In the genomic region with DNA sequence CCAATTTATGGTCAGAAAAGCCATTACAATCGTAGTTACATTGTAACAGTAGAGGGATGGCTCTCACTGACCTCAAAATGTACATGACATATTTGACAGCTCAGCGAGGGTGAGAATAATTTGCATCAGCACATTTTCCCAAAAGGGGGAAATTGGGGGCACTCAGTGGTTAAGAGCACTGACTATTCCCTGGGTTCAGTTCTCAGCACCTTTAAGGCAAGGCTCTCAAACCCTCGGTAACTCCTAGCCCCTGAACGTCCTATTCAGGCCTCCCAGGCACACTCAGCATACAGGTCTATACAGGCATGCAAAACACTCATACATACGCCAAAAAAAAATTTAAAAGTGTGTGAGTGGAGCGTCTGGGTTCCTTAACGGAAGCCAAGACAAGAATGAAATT, we compare ENCODE assay signal across 9 mouse cellular contexts. TPM values are rescaled to one million over a fixed set of nuclear protein-coding genes. Genes with fewer than 3 reads are reported as not detected.
DNase-seq lines count a peak whose midpoint lies in the region; ATAC-seq and TF ChIP-seq lines count a peak whose summit lies in the region.
"Had no signal": no experiment of that assay in that cellular context is flagged by ENCODE, and none has a peak within 500 bp of the region (broad histone marks: within the 10 kb centered on the region; RNA-seq: fewer than 3 reads in every experiment).

No protein-coding gene starts in this region.

- TF ChIP-seq CTCF in heart, adult 2 months (IDR thresholded peaks at IDR 0.05), result no peak
- TF ChIP-seq CTCF in MEL (IDR thresholded peaks at IDR 0.05 in 2 of 3, conservative IDR thresholded peaks at IDR 0.05 in 1 of 3; ENCODE audit: control insufficient read depth in 1 of 3, insufficient read depth in 1 of 3, low read depth in 2 of 3, low read length in 3 of 3, poor library complexity in 1 of 3, severe bottlenecking in 1 of 3), result no peak

- H3K4me2 ChIP-seq in heart, embryonic 12.5 days, result peak overlapping the region; percentile 89
- H3K4me2 ChIP-seq in hindbrain, embryonic 13.5 days, result peak overlapping the region; percentile 69
- H3K4me2 ChIP-seq in midbrain, embryonic 11.5 days, result peak overlapping the region; percentile 65; the same call in 1 of the 2 replicates

- H3K27me3 ChIP-seq in heart, embryonic 12.5 days (replicated peaks), result no peaks in the 10 kb centered on the region
- H3K27me3 ChIP-seq in heart, adult 2 months (ENCODE audit: control insufficient read depth, insufficient read depth, low read length), result no peaks in the 10 kb centered on the region
- H3K27me3 ChIP-seq in MEL (ENCODE audit: control insufficient read depth in 1 of 2, insufficient read depth in 2 of 2, low read length in 2 of 2), result no peaks in the 10 kb centered on the region
- no peaks in the 10 kb centered on the region for H3K27me3 ChIP-seq in hindbrain, embryonic 13.5 days
- no peaks in the 10 kb centered on the region for H3K27me3 ChIP-seq in midbrain, embryonic 11.5 days (ENCODE audit: control insufficient read depth, insufficient read depth, low read length)

- ATAC-seq in heart, embryonic 12.5 days (ENCODE audit: insufficient number of reproducible peaks, low FRiP score), result no peak
- no peak for ATAC-seq in hindbrain, embryonic 13.5 days (ENCODE audit: low FRiP score)
- ATAC-seq in midbrain, embryonic 11.5 days (ENCODE audit: low FRiP score), result no peak

- H3K36me3 ChIP-seq in heart, embryonic 12.5 days, result 0 out of 2 replicates have a peak, but pooled peaks cover 4% of the 10 kb centered on the region
- no peaks in the 10 kb centered on the region for H3K36me3 ChIP-seq in heart, adult 2 months (ENCODE audit: control insufficient read depth, insufficient read depth, low read length)
- H3K36me3 ChIP-seq in MEL (ENCODE audit: control insufficient read depth in 1 of 2, insufficient read depth in 2 of 2, low read length in 2 of 2), result peaks cover 0 to 19% of the 10 kb centered on the region in 2 experiments; a peak in 2 of 4 replicates
- H3K36me3 ChIP-seq in hindbrain, embryonic 13.5 days, result no peaks in the 10 kb centered on the region
- H3K36me3 ChIP-seq in midbrain, embryonic 11.5 days (ENCODE audit: control insufficient read depth, insufficient read depth, low read length), result no peaks in the 10 kb centered on the region

- no peak overlapping the region for H3K9ac ChIP-seq in heart, embryonic 12.5 days
- H3K9ac ChIP-seq in heart, adult 2 months (ENCODE audit: low read depth, low read length), result no peak overlapping the region
- H3K9ac ChIP-seq in MEL (ENCODE audit: control insufficient read depth, low read depth, low read length, poor library complexity, severe bottlenecking), result peak overlapping the region; percentile 85
- H3K9ac ChIP-seq in hindbrain, embryonic 13.5 days, result peak overlapping the region; percentile 78; the same call in 1 of the 2 replicates
- H3K9ac ChIP-seq in midbrain, embryonic 11.5 days (ENCODE audit: low read length), result no peak overlapping the region

- no peak for TF ChIP-seq RAD21 in MEL (IDR thresholded peaks at IDR 0.05; ENCODE audit: low read depth, low read length)

- no peak overlapping the region for H3K27ac ChIP-seq in heart, embryonic 12.5 days (ENCODE audit: poor library complexity, severe bottlenecking)
- H3K27ac ChIP-seq in heart, adult 2 months, result no peak overlapping the region
- H3K27ac ChIP-seq in MEL (ENCODE audit: control insufficient read depth, low read depth, low read length), result peak overlapping the region; percentile 90
- H3K27ac ChIP-seq in hindbrain, embryonic 13.5 days, result no peak overlapping the region
- H3K27ac ChIP-seq in midbrain, embryonic 11.5 days (ENCODE audit: low read depth, low read length), result no peak overlapping the region

- DNase-seq in heart, adult 2 months, result no peak
- peak; percentile 56 for DNase-seq in MEL (ENCODE audit: low read depth, low spot score)
- DNase-seq in midbrain, embryonic 11.5 days (ENCODE audit: low spot score, missing footprints), result peak; percentile 83
- DNase-seq in testis, postnatal 10 days (ENCODE audit: low spot score), result no peak
- DNase-seq in spleen, postnatal 10 days (ENCODE audit: low spot score in 2 of 2), result no peak
- DNase-seq in cerebellum, postnatal 36 days, result no peak
- DNase-seq: cerebellum, adult 9-11 months had no signal

- WGBS in heart, embryonic 12.5 days, result 53% methylated on average over 7 of the region's 7 CpGs
- 66% methylated on average over 7 of the region's 7 CpGs for WGBS in heart, adult 2 months
- WGBS in hindbrain, embryonic 13.5 days, result 49% methylated on average over 7 of the region's 7 CpGs
- WGBS in midbrain, embryonic 11.5 days, result 62% methylated on average over 7 of the region's 7 CpGs

- peak overlapping the region; percentile 61; the same call in 1 of the 2 replicates for H3K4me3 ChIP-seq in heart, embryonic 12.5 days
- H3K4me3 ChIP-seq in heart, adult 2 months, result no peak overlapping the region
- H3K4me3 ChIP-seq in MEL (ENCODE audit: control insufficient read depth in 1 of 2, insufficient read depth in 1 of 2, low read depth in 2 of 2, low read length in 2 of 2), result peak overlapping the region; percentile 76 to 86
- H3K4me3 ChIP-seq in hindbrain, embryonic 13.5 days, result peak overlapping the region; percentile 62; the same call in 1 of the 2 replicates
- H3K4me3 ChIP-seq in midbrain, embryonic 11.5 days (ENCODE audit: low read depth, low read length), result no peak overlapping the region

- H3K4me1 ChIP-seq in heart, embryonic 12.5 days (replicated peaks), result 0 out of 2 replicates have a peak, but pooled peaks cover 3% of the 10 kb centered on the region
- H3K4me1 ChIP-seq in heart, adult 2 months (ENCODE audit: control insufficient read depth, insufficient read depth, low read length), result no peaks in the 10 kb centered on the region
- H3K4me1 ChIP-seq in MEL (ENCODE audit: control insufficient read depth in 1 of 2, insufficient read depth in 2 of 2, low read length in 2 of 2), result peaks cover 10 to 15% of the 10 kb centered on the region in 2 experiments; a peak in 3 of 4 replicates
- peaks cover 12% of the 10 kb centered on the region; the same call in 1 of the 2 replicates for H3K4me1 ChIP-seq in hindbrain, embryonic 13.5 days (replicated peaks)
- H3K4me1 ChIP-seq in midbrain, embryonic 11.5 days (ENCODE audit: control insufficient read depth, insufficient read depth, low read length), result no peaks in the 10 kb centered on the region

- no peaks in the 10 kb centered on the region for H3K79me2 ChIP-seq in heart, adult 2 months (replicated peaks; ENCODE audit: control insufficient read depth, insufficient read depth, low read length)
- H3K79me2 ChIP-seq in MEL (ENCODE audit: control insufficient read depth, insufficient read depth, low read length, poor library complexity), result peaks cover 2% of the 10 kb centered on the region; the same call in 1 of the 2 replicates

- intact Hi-C loops in heart, adult 2 months (cut with DNase I), result loop anchor here (2.0 to 5.0 kb wide), 2 partner anchors 122 to 330 kb away; partner anchors contain the start of gene Alg14

- no peak for TF ChIP-seq EP300 in heart, adult 2 months (IDR thresholded peaks at IDR 0.05; ENCODE audit: insufficient read depth, low read depth, low read length)
- no peak for TF ChIP-seq EP300 in MEL (IDR thresholded peaks at IDR 0.05; ENCODE audit: low read depth in 1 of 2, low read length in 2 of 2)

- no peak for TF ChIP-seq POLR2A in heart, adult 2 months (IDR thresholded peaks at IDR 0.05; ENCODE audit: insufficient read depth, low read depth, low read length)
- no peak for TF ChIP-seq POLR2A in MEL (IDR thresholded peaks at IDR 0.05; ENCODE audit: control insufficient read depth in 1 of 2, insufficient read depth in 1 of 2, low read depth in 1 of 2, low read length in 2 of 2, poor library complexity in 1 of 2)

- peaks cover 7% of the 10 kb centered on the region for H3K9me3 ChIP-seq in heart, embryonic 12.5 days (replicated peaks)
- H3K9me3 ChIP-seq in MEL (replicated peaks; ENCODE audit: insufficient read depth, low read length), result no peaks in the 10 kb centered on the region
- H3K9me3 ChIP-seq in hindbrain, embryonic 13.5 days, result 0 out of 2 replicates have a peak, but pooled peaks cover 5% of the 10 kb centered on the region
- no peaks in the 10 kb centered on the region for H3K9me3 ChIP-seq in midbrain, embryonic 11.5 days (ENCODE audit: control insufficient read depth, low read length)

TF ChIP-seq in MEL, 35 proteins besides CTCF, POLR2A, EP300 and RAD21:
- TF ChIP-seq POLR2AphosphoS2 (IDR thresholded peaks at IDR 0.05; ENCODE audit: low read length) (no peak), TCF12 (IDR thresholded peaks at IDR 0.05; ENCODE audit: low read depth, low read length) (no peak), USF1 (IDR thresholded peaks at IDR 0.05; ENCODE audit: low read depth, low read length) (no peak), UBTF (IDR thresholded peaks at IDR 0.05; ENCODE audit: borderline replicate concordance, insufficient read depth, low read depth, low read length) (no peak), TAL1 (IDR thresholded peaks at IDR 0.05; ENCODE audit: low read length) (no peak), SMC3 (IDR thresholded peaks at IDR 0.05; ENCODE audit: low read depth, low read length) (no peak), MXI1 (IDR thresholded peaks at IDR 0.05; ENCODE audit: low read depth, low read length) (no peak), MAZ (IDR thresholded peaks at IDR 0.05; ENCODE audit: low read depth, low read length) (no peak), NRF1 (IDR thresholded peaks at IDR 0.05; ENCODE audit: insufficient read depth, low read depth, low read length, poor library complexity, severe bottlenecking) (no peak), ZNF384 (IDR thresholded peaks at IDR 0.05; ENCODE audit: low read depth, low read length) (no peak), E2F4 (IDR thresholded peaks at IDR 0.05; ENCODE audit: borderline replicate concordance, low read depth, low read length) (no peak), JUND (IDR thresholded peaks at IDR 0.05; ENCODE audit: low read depth, low read length) (no peak)

RNA-seq across cellular contexts. Expression of gene Rwdd3, which starts 0.9 kb away (rescaled TPM):
- polyA plus RNA-seq in heart, embryonic 12.5 days (2016; fragmentation: Nextera tagmentation; extraction: Ambion mirVana), result 4.1 and 5.2 TPM in 2 replicates
- 1 to 10 TPM; 2.1 to 2.2 TPM for total RNA-seq in heart, adult 2 months (2021)
- 0.96 and 1.5 TPM in 2 replicates for polyA plus RNA-seq in heart, adult 2 months (2012; rRNA removed)
- total RNA-seq in MEL (2012; rRNA removed), result 4.1 and 4.2 TPM in 2 replicates
- 1 to 10 TPM in 1 of 2 experiments, not detected in 1; 4.8 TPM for polyA plus RNA-seq in MEL (2012; ENCODE audit: insufficient read depth in 1 of 2, insufficient read length in 2 of 2, low read depth in 1 of 2, low replicate concordance in 2 of 2, missing spikeins in 1 of 2)
- polyA plus RNA-seq in hindbrain, embryonic 13.5 days (2015; fragmentation: Nextera tagmentation; extraction: Ambion mirVana), result 4.6 and 6.4 TPM in 2 replicates
- 3.9 and 4.2 TPM in 2 replicates for polyA plus RNA-seq in midbrain, embryonic 11.5 days (2014; fragmentation: Nextera tagmentation; extraction: Ambion mirVana)

Comparison
In these comparisons a context has a peak if more than half of its experiments do, and no peak if none do; other contexts are left out.
1. H3K4me3 ChIP-seq: peak in heart, embryonic 12.5 days (single experiment), MEL (2 of 2) and hindbrain, embryonic 13.5 days (single experiment); none in heart, adult 2 months (single experiment) and midbrain, embryonic 11.5 days (single experiment).
2. H3K9ac ChIP-seq: peak in MEL (single experiment) and hindbrain, embryonic 13.5 days (single experiment); none in heart, embryonic 12.5 days (single experiment), heart, adult 2 months (single experiment) and midbrain, embryonic 11.5 days (single experiment).
3. DNase-seq: peak in MEL (single experiment) and midbrain, embryonic 11.5 days (single experiment); none in heart, adult 2 months (0 of 2), testis, postnatal 10 days (single experiment), spleen, postnatal 10 days (0 of 2) and cerebellum, postnatal 36 days (0 of 2).
4. Peak in every context shown above with its lines, with median percentiles within 50 percentile points of each other: H3K4me2 ChIP-seq.